Mouse (Mus musculus): ENCODE results near the gene Kif21a. TPM values are rescaled to one million over a fixed set of nuclear protein-coding genes. Genes with fewer than 3 reads are reported as not detected.

Kif21a gene
- polyA plus RNA-seq, 1 experiment from 2014 or later, result 37.9 TPM

- Histone ChIP-seq H3K27me3 (replicated peaks; ENCODE audit: control insufficient read depth, insufficient read depth, low read length) (no peaks in the 10 kb centered on the region), H3K27ac (ENCODE audit: low read depth, low read length) (no peak overlapping the region), H3K9ac (ENCODE audit: low read depth, low read length) (no peak overlapping the region), H3K4me1 (ENCODE audit: control insufficient read depth, insufficient read depth, low read depth, low read length) (no peaks in the 10 kb centered on the region), H3K4me2 (ENCODE audit: low read length) (no peak overlapping the region), H3K4me3 (ENCODE audit: low read length) (no peak overlapping the region), H3K9me3 (ENCODE audit: control insufficient read depth, low read length) (peaks cover 2% of the 10 kb centered on the region), H3K36me3 (ENCODE audit: control insufficient read depth, insufficient read depth, low read length) (peaks cover 33% of the 10 kb centered on the region)
- ATAC-seq, result no peak
- WGBS, result 76% methylated on average over 5 of the region's 5 CpGs
These were observed 73.8 kb downstream of the Kif21a start for GRCm38 (mm10) chr15:90975914-90976313.

GRCm38 (mm10) chr15:90971914-90972767 is 77.6 kb downstream of the Kif21a start:
- WGBS, result 27% methylated on average over 13 of the region's 13 CpGs
- peaks cover 31% of the 10 kb centered on the region for H3K36me3 ChIP-seq (ENCODE audit: control insufficient read depth, insufficient read depth, low read length)
- H3K4me2 ChIP-seq (ENCODE audit: low read length), result no peak overlapping the region

GRCm38 (mm10) chr15:90963320-90963719 is 86.4 kb downstream of the Kif21a start:
- no peak overlapping the region for H3K4me3 ChIP-seq (ENCODE audit: low read length)
- no peak overlapping the region for H3K9ac ChIP-seq (ENCODE audit: low read depth, low read length)
- no peaks in the 10 kb centered on the region for H3K9me3 ChIP-seq (ENCODE audit: control insufficient read depth, low read length)
- no peaks in the 10 kb centered on the region for H3K4me1 ChIP-seq (ENCODE audit: control insufficient read depth, insufficient read depth, low read depth, low read length)
- peaks cover 25% of the 10 kb centered on the region for H3K36me3 ChIP-seq (ENCODE audit: control insufficient read depth, insufficient read depth, low read length)
- no peak for ATAC-seq
- no peaks in the 10 kb centered on the region for H3K27me3 ChIP-seq (replicated peaks; ENCODE audit: control insufficient read depth, insufficient read depth, low read length)
- 75% methylated on average over 2 of the region's 2 CpGs for WGBS
- H3K27ac ChIP-seq (ENCODE audit: low read depth, low read length), result no peak overlapping the region
- H3K4me2 ChIP-seq (ENCODE audit: low read length), result no peak overlapping the region

More at GRCm38 (mm10) chr15:90971914-90972767, 77.6 kb downstream of the Kif21a start:
- ATAC-seq, result no peak
- H3K27me3 ChIP-seq (replicated peaks; ENCODE audit: control insufficient read depth, insufficient read depth, low read length), result no peaks in the 10 kb centered on the region
- H3K27ac ChIP-seq (ENCODE audit: low read depth, low read length), result no peak overlapping the region
- no peaks in the 10 kb centered on the region for H3K9me3 ChIP-seq (ENCODE audit: control insufficient read depth, low read length)
- no peaks in the 10 kb centered on the region for H3K4me1 ChIP-seq (ENCODE audit: control insufficient read depth, insufficient read depth, low read depth, low read length)
- no peak overlapping the region for H3K9ac ChIP-seq (ENCODE audit: low read depth, low read length)
- H3K4me3 ChIP-seq (ENCODE audit: low read length), result no peak overlapping the region

GRCm38 (mm10) chr15:90962548-90962947 is 87.2 kb downstream of the Kif21a start:
- peaks cover 19% of the 10 kb centered on the region for H3K36me3 ChIP-seq (ENCODE audit: control insufficient read depth, insufficient read depth, low read length)
- no peak overlapping the region for H3K27ac ChIP-seq (ENCODE audit: low read depth, low read length)
- no peaks in the 10 kb centered on the region for H3K9me3 ChIP-seq (ENCODE audit: control insufficient read depth, low read length)
- ATAC-seq, result no peak
- H3K4me3 ChIP-seq (ENCODE audit: low read length), result no peak overlapping the region
- H3K4me1 ChIP-seq (ENCODE audit: control insufficient read depth, insufficient read depth, low read depth, low read length), result no peaks in the 10 kb centered on the region
- no peaks in the 10 kb centered on the region for H3K27me3 ChIP-seq (replicated peaks; ENCODE audit: control insufficient read depth, insufficient read depth, low read length)
- WGBS, result 91% methylated on average over 4 of the region's 4 CpGs
- no peak overlapping the region for H3K4me2 ChIP-seq (ENCODE audit: low read length)
- no peak overlapping the region for H3K9ac ChIP-seq (ENCODE audit: low read depth, low read length)

- Histone ChIP-seq H3K36me3 (ENCODE audit: control insufficient read depth, insufficient read depth, low read length) (peaks cover 20% of the 10 kb centered on the region), H3K4me2 (ENCODE audit: low read length) (no peak overlapping the region), H3K9me3 (ENCODE audit: control insufficient read depth, low read length) (no peaks in the 10 kb centered on the region), H3K4me1 (ENCODE audit: control insufficient read depth, insufficient read depth, low read depth, low read length) (no peaks in the 10 kb centered on the region), H3K4me3 (ENCODE audit: low read length) (no peak overlapping the region), H3K27me3 (replicated peaks; ENCODE audit: control insufficient read depth, insufficient read depth, low read length) (no peaks in the 10 kb centered on the region), H3K27ac (ENCODE audit: low read depth, low read length) (no peak overlapping the region), H3K9ac (ENCODE audit: low read depth, low read length) (no peak overlapping the region)
- WGBS, result 93% methylated on average over 8 of the region's 8 CpGs
- no peak for ATAC-seq
These were observed 88.8 kb downstream of the Kif21a start for GRCm38 (mm10) chr15:90960831-90961554.

- Histone ChIP-seq H3K36me3 (ENCODE audit: control insufficient read depth, insufficient read depth, low read length) (peaks cover 19% of the 10 kb centered on the region), H3K27ac (ENCODE audit: low read depth, low read length) (no peak overlapping the region), H3K4me2 (ENCODE audit: low read length) (no peak overlapping the region), H3K4me1 (ENCODE audit: control insufficient read depth, insufficient read depth, low read depth, low read length) (no peaks in the 10 kb centered on the region), H3K4me3 (ENCODE audit: low read length) (no peak overlapping the region), H3K9ac (ENCODE audit: low read depth, low read length) (no peak overlapping the region), H3K27me3 (replicated peaks; ENCODE audit: control insufficient read depth, insufficient read depth, low read length) (no peaks in the 10 kb centered on the region), H3K9me3 (ENCODE audit: control insufficient read depth, low read length) (no peaks in the 10 kb centered on the region)
- WGBS, result 90% methylated on average over 6 of the region's 6 CpGs
- no peak for ATAC-seq
These were observed 98.4 kb downstream of the Kif21a start for GRCm38 (mm10) chr15:90951383-90951782.

- Histone ChIP-seq H3K27ac (ENCODE audit: low read depth, low read length) (no peak overlapping the region), H3K4me2 (ENCODE audit: low read length) (no peak overlapping the region), H3K9ac (ENCODE audit: low read depth, low read length) (no peak overlapping the region), H3K36me3 (ENCODE audit: control insufficient read depth, insufficient read depth, low read length) (peaks cover 28% of the 10 kb centered on the region), H3K4me3 (ENCODE audit: low read length) (no peak overlapping the region), H3K27me3 (replicated peaks; ENCODE audit: control insufficient read depth, insufficient read depth, low read length) (no peaks in the 10 kb centered on the region), H3K4me1 (ENCODE audit: control insufficient read depth, insufficient read depth, low read depth, low read length) (no peaks in the 10 kb centered on the region), H3K9me3 (ENCODE audit: control insufficient read depth, low read length) (no peaks in the 10 kb centered on the region)
- no peak for ATAC-seq
- WGBS, result 100% methylated on average over 1 of the region's 1 CpGs
These were observed 111.3 kb downstream of the Kif21a start for GRCm38 (mm10) chr15:90938469-90938868.

- H3K27me3 ChIP-seq (replicated peaks; ENCODE audit: control insufficient read depth, insufficient read depth, low read length), result no peaks in the 10 kb centered on the region
- no peak overlapping the region for H3K9ac ChIP-seq (ENCODE audit: low read depth, low read length)
- H3K4me1 ChIP-seq (ENCODE audit: control insufficient read depth, insufficient read depth, low read depth, low read length), result no peaks in the 10 kb centered on the region
- H3K9me3 ChIP-seq (ENCODE audit: control insufficient read depth, low read length), result no peaks in the 10 kb centered on the region
- no peak overlapping the region for H3K4me3 ChIP-seq (ENCODE audit: low read length)
- no peak overlapping the region for H3K27ac ChIP-seq (ENCODE audit: low read depth, low read length)
- ATAC-seq, result no peak
- H3K36me3 ChIP-seq (ENCODE audit: control insufficient read depth, insufficient read depth, low read length), result peaks cover 19% of the 10 kb centered on the region
- no peak overlapping the region for H3K4me2 ChIP-seq (ENCODE audit: low read length)
- 67% methylated on average over 6 of the region's 6 CpGs for WGBS
These were observed 114.2 kb downstream of the Kif21a start for GRCm38 (mm10) chr15:90935579-90935978.

- WGBS, result 82% methylated on average over 5 of the region's 5 CpGs
- Histone ChIP-seq H3K27ac (ENCODE audit: low read depth, low read length) (no peak overlapping the region), H3K36me3 (ENCODE audit: control insufficient read depth, insufficient read depth, low read length) (peaks cover 10% of the 10 kb centered on the region), H3K9me3 (ENCODE audit: control insufficient read depth, low read length) (no peaks in the 10 kb centered on the region), H3K4me1 (ENCODE audit: control insufficient read depth, insufficient read depth, low read depth, low read length) (no peaks in the 10 kb centered on the region), H3K27me3 (replicated peaks; ENCODE audit: control insufficient read depth, insufficient read depth, low read length) (no peaks in the 10 kb centered on the region), H3K4me2 (ENCODE audit: low read length) (no peak overlapping the region), H3K4me3 (ENCODE audit: low read length) (no peak overlapping the region), H3K9ac (ENCODE audit: low read depth, low read length) (no peak overlapping the region)
- no peak for ATAC-seq
These were observed 118.3 kb downstream of the Kif21a start for GRCm38 (mm10) chr15:90931451-90931850.
